Mouse (Mus musculus) embryonic facial prominence, embryonic 11.5 days (tissue): ENCODE results near the gene Drd1. TPM values are rescaled to one million over a fixed set of nuclear protein-coding genes. Genes with fewer than 3 reads are reported as not detected.

ENCODE experiments used
- ATAC-seq: fragments of 200-750 bp; cut with Nextera tagmentation; replicated peaks from 2 replicates; pipeline ENCODE4 v1.8.0; 2017; ENCODE audit warnings: low read depth; ENCODE audit not compliant: insufficient number of reproducible peaks, low FRiP score, low TSS enrichment
- DNase-seq: peaks from one replicate; pipeline ENCODE4 v3.0.0-alpha.2; 2015; ENCODE audit warnings: low spot score
- H3K27ac ChIP-seq: fragments of 300-500 bp; sonication (generic); replicated peaks from 2 replicates; pipeline ENCODE4 v1.5.1; 2014; ENCODE audit warnings: mild to moderate bottlenecking, low read depth, low read length, control low read depth
- H3K27me3 ChIP-seq: fragments of 300-500 bp; sonication (generic); 2 replicates; pipeline ENCODE4 v1.6.1; 2014; ENCODE audit warnings: mild to moderate bottlenecking, low read length, moderate library complexity, mixed read lengths; ENCODE audit not compliant: control insufficient read depth, insufficient read depth
- H3K36me3 ChIP-seq: fragments of 300-500 bp; sonication (generic); replicated peaks from 2 replicates; pipeline ENCODE4 v1.6.1; 2014; ENCODE audit warnings: low read depth, mild to moderate bottlenecking, low read length, moderate library complexity, mixed read lengths; ENCODE audit not compliant: control insufficient read depth, insufficient read depth
- H3K4me1 ChIP-seq: fragments of 300-500 bp; sonication (generic); 2 replicates; pipeline ENCODE4 v1.6.1; 2014; ENCODE audit warnings: low read length, mixed read lengths; ENCODE audit not compliant: control insufficient read depth, insufficient read depth
- H3K4me2 ChIP-seq: fragments of 300-500 bp; sonication (generic); 2 replicates; pipeline ENCODE4 v1.6.1; 2014; ENCODE audit warnings: low read depth, mild to moderate bottlenecking, control low read depth, low read length, moderate library complexity
- H3K4me3 ChIP-seq: fragments of 300-500 bp; sonication (generic); 2 replicates; pipeline ENCODE4 v1.5.1; 2014; ENCODE audit warnings: low read depth, low read length, control low read depth
- H3K9ac ChIP-seq: fragments of 300-500 bp; sonication (generic); replicated peaks from 2 replicates; pipeline ENCODE4 v1.6.1; 2014; ENCODE audit warnings: mild to moderate bottlenecking, control low read depth, low read length
- H3K9me3 ChIP-seq: fragments of 300-500 bp; sonication (generic); replicated peaks from 2 replicates; pipeline ENCODE4 v1.6.1; 2016; ENCODE audit warnings: mild to moderate bottlenecking, low read length, inconsistent platforms, mixed read lengths; ENCODE audit not compliant: control insufficient read depth
- WGBS: fragments of 180-500 bp; shearing (Covaris S2); extraction: QIAGEN DNeasy Blood & Tissue Kit; methylation state at CpG from one replicate; pipeline ENCODE4 v1.1.7; 2014; 5-methylcytosine and 5-hydroxymethylcytosine counted together
- polyA plus RNA-seq: library from polyadenylated mRNA; unstranded; fragments of >200 nt; fragmentation: Nextera tagmentation; extraction: Ambion mirVana; gene quantifications from 2 replicates; pipeline ENCODE4 v1.2.1, GENCODE M21; 2014

Drd1 gene
- polyA plus RNA-seq, 1 experiment from 2014 or later, result 0.39 TPM

DNA sequence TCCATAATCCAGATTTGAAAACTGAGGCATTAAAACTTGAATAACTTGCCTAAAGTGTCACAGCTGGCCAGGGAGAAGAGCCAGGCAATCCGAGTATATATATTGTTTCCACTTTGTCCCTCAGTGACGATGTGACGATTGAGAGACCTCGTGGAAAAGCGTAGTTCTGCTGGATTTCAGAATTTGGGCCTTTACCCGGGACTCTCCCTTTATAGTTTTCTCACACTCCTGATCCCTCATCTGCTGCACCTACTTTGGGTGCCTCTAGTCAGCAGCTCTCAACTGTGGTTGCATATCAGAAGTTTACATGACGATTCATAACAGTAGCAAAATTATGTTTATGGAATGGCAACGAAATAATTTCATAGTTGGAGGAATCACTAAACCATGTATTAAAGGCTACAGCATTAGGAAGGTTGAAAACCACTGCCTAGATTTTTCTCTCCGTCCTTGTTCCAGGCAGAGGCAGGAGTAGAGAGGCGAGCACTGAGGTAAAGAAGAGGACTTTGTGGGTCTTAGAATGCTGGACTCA lies 17.1 kb upstream of the Drd1 start:
- Histone ChIP-seq H3K36me3 (no peaks in the 10 kb centered on the region), H3K9ac (peak overlapping the region; percentile 94), H3K9me3 (no peaks in the 10 kb centered on the region), H3K4me1 (no peaks in the 10 kb centered on the region), H3K4me2 (peak overlapping the region; percentile 69), H3K4me3 (peak overlapping the region; percentile 75), H3K27me3 (no peaks in the 10 kb centered on the region), H3K27ac (no peak overlapping the region)
- no peak for ATAC-seq
- WGBS, result 40% methylated on average over 10 of the region's 10 CpGs
- DNase-seq, result no peak

DNA sequence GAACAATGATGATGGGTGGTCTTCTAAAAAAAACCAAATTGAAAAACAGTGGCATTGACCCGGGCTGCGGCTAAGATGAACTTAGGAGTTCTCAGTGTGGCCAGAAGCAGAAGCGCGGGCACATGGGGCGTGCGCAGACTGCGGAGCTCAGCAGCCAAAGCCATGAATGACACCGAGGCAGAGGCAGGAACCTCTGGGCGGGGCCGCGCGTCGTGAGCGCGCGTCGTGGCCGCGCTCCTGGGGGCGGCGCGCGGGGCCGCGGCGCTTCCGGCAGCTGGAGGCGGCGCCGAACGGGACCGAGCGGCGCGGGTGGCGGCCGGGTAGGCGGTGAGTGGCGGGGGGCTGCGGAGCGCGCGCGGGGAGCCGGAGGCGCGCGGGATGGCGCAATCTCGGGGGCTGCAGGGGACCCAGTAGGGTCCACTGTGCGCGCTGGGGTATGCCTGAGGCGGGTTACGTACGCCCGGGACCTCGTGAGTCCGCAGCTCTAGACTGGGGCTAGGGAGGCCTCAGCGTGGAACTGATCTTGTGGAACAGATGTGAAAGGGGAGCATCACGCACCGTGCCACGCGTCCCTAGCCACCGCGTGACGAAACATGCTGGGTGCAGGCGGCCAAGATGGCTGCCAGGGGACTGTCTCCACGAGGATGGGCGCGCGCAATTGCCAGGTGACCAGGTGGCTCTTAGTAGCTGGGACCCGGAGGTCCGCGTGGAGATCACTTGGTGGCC lies 16.3 kb upstream of the Drd1 start, which contains the start of gene Sfxn1:
Sfxn1 (plus strand) TSS at position 264 of the 726 bp plus-strand sequence.
- peak within 1 kb of the TSS; percentile 94 for H3K9ac ChIP-seq
- under 1% methylated on average over 49 of the region's 74 CpGs for WGBS
- H3K4me1 ChIP-seq, result no peaks in the 10 kb centered on the region
- no peaks in the 10 kb centered on the region for H3K36me3 ChIP-seq
- H3K4me3 ChIP-seq, result peak within 1 kb of the TSS; percentile 75
- H3K27ac ChIP-seq, result peak within 1 kb of the TSS; percentile 31; the same call in 1 of the 2 replicates
- no peaks in the 10 kb centered on the region for H3K9me3 ChIP-seq
- peak; percentile 77 for DNase-seq
- H3K4me2 ChIP-seq, result peak within 1 kb of the TSS; percentile 69
- no peaks in the 10 kb centered on the region for H3K27me3 ChIP-seq
- peak; percentile 84 for ATAC-seq

DNA sequence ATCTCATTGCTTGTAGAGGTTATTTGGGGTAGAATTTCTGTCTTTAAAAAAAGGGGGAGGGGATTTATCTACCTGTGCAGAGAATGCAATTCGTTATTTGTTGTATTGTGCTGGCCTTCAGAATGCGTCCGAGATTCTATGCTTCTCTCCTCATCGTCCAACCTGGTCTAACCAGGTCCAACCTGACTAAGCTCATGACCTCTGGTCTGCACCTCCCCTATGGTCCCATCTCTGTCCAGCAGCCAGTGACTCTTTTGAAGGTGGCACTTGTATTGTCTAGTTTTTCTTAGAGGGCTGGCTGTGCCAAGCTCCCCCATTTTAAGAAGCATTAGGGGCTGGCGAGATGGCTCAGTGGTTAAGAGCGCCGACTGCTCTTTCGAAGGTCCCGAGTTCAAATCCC lies 15.5 kb upstream of the Drd1 start:
- WGBS, result 92% methylated on average over 9 of the region's 9 CpGs
- no peak for ATAC-seq

DNA sequence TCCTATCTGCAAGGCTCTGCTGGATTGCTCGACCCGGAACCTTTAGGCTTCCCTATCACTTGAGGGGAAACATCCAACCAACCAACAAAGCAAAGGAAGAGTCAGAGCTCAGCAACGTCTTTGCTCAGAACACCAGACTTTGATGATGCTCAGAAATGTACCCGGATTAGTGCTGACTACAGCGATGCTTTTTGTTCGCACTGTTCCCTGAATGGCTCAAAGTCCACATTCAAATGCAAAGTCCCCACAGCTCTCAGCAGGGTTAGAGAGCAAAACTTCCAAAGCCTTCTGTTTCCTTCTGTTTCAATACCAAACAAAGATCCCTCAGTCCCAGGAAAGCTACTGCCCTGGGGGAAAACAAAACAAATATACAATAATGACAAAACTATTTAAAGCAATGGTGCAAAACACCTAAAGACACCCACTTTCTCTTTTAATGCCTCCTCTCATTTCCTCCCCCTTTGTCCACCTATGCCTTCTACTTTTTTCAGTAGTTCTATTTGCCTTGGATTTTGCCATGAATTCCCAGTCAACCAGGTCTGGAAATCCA lies 12.2 kb upstream of the Drd1 start:
- Histone ChIP-seq H3K9me3 (no peaks in the 10 kb centered on the region), H3K9ac (no peak overlapping the region), H3K27me3 (no peaks in the 10 kb centered on the region), H3K36me3 (no peaks in the 10 kb centered on the region), H3K27ac (no peak overlapping the region), H3K4me2 (no peak overlapping the region), H3K4me3 (no peak overlapping the region), H3K4me1 (no peaks in the 10 kb centered on the region)
- no peak for DNase-seq
- ATAC-seq, result no peak
- 14% methylated on average over 6 of the region's 6 CpGs for WGBS

More for the DNA sequence above, 15.5 kb upstream of the Drd1 start:
- Histone ChIP-seq H3K9ac (no peak overlapping the region), H3K4me1 (no peaks in the 10 kb centered on the region), H3K4me2 (no peak overlapping the region), H3K36me3 (no peaks in the 10 kb centered on the region), H3K27ac (no peak overlapping the region), H3K9me3 (no peaks in the 10 kb centered on the region), H3K27me3 (no peaks in the 10 kb centered on the region), H3K4me3 (no peak overlapping the region)
- no peak for DNase-seq

DNA sequence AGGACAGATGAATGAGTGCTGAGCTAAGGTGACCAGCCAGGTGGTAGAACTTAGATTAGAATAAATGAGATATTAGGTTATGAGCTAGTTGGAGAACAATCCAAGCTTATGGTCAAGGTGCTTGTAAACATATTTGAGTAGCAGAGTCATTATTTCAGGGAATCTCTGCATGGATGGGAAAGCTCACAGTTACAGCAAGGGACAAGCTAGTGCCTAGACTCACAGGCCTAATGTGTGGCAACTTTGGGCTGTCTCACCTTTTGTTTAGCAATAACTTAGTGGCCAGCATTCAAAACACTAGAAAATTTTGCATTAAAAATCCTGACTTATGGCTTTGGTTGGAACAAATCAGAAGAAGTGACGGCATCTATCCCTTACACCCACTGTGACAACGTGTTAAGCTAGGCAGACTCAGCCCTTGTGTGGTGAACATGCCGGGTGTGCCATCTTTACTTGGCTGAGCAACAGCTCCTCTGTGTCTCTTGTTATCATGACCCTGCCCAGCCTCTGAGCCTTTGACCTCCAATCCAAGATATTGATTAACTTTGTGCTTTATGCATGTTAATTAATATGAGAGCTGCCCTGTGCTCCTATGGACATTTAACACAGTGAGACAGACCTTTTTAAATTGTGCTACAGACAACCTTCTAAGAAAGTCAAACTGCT lies 10.7 kb upstream of the Drd1 start:
- 86% methylated on average over 3 of the region's 3 CpGs for WGBS
- ATAC-seq, result no peak
- Histone ChIP-seq H3K4me1 (no peaks in the 10 kb centered on the region), H3K27me3 (no peaks in the 10 kb centered on the region), H3K27ac (no peak overlapping the region), H3K4me2 (no peak overlapping the region), H3K4me3 (no peak overlapping the region), H3K36me3 (no peaks in the 10 kb centered on the region), H3K9me3 (no peaks in the 10 kb centered on the region), H3K9ac (no peak overlapping the region)
- no peak for DNase-seq

DNA sequence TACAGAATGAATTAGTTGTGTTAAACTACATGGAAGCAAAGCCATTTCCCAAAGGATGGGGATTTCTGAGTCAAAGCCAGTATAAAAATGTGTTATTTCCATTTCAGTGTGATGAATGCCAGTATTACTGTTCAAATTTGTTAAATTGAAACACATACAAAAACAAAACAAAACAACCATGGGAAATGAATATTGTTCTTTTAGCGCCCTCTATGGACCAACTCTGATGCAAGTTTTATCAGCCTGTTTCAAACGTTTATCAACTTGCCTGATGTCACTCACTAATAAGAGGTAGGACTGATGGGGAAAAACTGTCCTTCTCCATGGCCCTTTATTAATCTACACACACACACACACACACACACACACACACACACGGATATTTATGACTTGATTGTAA lies 7.8 kb upstream of the Drd1 start:
- ATAC-seq (no peak), DNase-seq (peak; percentile 68)
- Histone ChIP-seq H3K36me3 (no peaks in the 10 kb centered on the region), H3K4me2 (no peak overlapping the region), H3K9ac (no peak overlapping the region), H3K27me3 (no peaks in the 10 kb centered on the region), H3K27ac (no peak overlapping the region), H3K4me3 (no peak overlapping the region), H3K9me3 (no peaks in the 10 kb centered on the region), H3K4me1 (no peaks in the 10 kb centered on the region)
- WGBS, result 4% methylated on average over 3 of the region's 3 CpGs

DNA sequence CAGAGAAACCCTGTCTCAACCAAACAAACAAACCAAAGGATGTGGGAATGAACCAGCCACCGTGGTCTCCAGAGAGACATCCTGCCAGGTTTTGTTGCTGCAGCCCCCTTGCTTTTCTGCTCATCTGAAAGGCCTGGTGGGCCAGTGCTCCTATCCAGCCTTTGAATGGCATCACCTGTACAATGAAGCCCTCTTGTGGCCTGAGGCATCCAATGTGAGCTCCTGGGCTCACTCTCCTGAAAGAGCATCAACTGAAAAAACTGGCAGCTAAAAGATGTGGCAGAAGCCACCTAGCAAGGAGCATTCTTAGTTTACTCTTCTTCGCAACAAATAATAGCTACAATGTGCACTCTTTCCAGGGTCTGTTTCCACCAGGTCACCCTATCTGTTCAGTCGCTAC lies 6.6 kb upstream of the Drd1 start:
- Histone ChIP-seq H3K4me1 (no peaks in the 10 kb centered on the region), H3K9ac (no peak overlapping the region), H3K27ac (no peak overlapping the region), H3K4me2 (no peak overlapping the region), H3K27me3 (no peaks in the 10 kb centered on the region), H3K9me3 (no peaks in the 10 kb centered on the region), H3K36me3 (no peaks in the 10 kb centered on the region), H3K4me3 (no peak overlapping the region)
- ATAC-seq, result no peak
- 88% methylated on average over 3 of the region's 3 CpGs for WGBS
- DNase-seq, result no peak

DNA sequence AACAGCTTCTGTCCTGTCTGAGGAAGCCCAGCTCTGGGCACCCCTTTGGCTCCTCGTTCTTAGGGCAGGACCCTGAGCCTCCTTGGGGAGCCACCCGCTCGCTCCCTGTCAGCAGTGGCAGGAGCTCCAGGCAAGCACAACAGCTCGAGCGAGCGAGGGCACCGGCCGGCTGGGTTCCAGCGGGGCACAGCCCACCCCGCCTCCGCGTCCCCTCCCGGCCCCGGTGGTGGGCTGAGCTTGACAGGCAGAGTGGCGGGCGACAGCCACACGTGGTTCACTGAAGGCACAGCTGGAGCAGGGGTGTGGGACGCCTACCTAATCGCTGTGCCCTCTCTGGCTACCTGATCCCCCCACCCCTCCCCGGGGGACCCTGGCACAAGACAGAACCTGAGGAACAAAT lies 543 bp downstream of the Drd1 start:
- WGBS, result under 1% methylated on average over 20 of the region's 20 CpGs
- peak overlapping the region; percentile 44 for H3K4me3 ChIP-seq
- DNase-seq (peak; percentile 38), ATAC-seq (no peak; the same call in 1 of the 2 replicates)
- H3K27ac ChIP-seq, result no peak overlapping the region
- H3K9me3 ChIP-seq, result no peaks in the 10 kb centered on the region
- H3K27me3 ChIP-seq, result peaks cover 14% of the 10 kb centered on the region
- no peaks in the 10 kb centered on the region for H3K36me3 ChIP-seq
- H3K4me2 ChIP-seq, result peak overlapping the region; percentile 98
- no peaks in the 10 kb centered on the region; the same call in none of the 2 replicates for H3K4me1 ChIP-seq
- H3K9ac ChIP-seq, result no peak overlapping the region; the same call in 1 of the 2 replicates
